Mouse (Mus musculus): ENCODE results near the gene Smox. TPM values are rescaled to one million over a fixed set of nuclear protein-coding genes. Genes with fewer than 3 reads are reported as not detected.

Smox gene
- total and polyA plus RNA-seq, 2 experiments from 2014 or later = 65.6 to 77.6 TPM

DNA sequence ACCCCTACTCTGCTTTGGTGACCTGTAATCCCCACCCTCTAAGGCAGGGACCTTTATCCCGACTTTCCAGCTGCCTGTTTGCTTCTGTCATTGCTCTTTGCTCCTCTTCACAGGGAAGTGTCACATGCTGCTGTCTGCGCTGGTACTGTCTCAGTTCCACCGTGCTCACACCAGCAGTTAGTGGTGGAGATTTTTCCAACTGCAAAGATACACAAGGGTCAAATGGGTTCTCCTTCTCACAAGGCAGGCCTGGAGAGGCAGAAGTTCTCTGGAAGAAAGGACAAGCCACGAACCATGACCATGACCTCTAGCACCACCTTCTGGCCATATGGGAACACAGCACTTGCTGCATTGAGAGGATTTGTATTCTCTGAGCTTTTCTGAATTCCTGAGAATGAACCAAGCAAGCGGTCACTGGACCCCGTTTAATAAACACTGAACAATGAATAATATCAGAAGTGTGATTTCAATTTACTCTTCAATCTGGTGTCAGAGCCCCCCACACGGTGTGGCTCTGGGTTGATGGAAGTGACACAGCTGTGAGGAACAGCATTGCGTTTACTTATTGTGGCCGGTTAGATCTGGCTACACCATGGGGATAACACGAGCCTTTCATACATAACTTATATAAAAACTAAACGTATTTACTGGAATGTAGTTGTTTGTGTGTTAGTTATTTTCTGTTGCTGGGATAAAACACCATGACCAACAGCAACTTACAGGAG is 38.8 kb downstream of the Smox start:
- 0 out of 2 replicates have a peak, but pooled peaks cover 8% of the 10 kb centered on the region for H3K36me3 ChIP-seq (ENCODE audit: insufficient read depth, low read length)
- no peak overlapping the region for H3K27ac ChIP-seq (ENCODE audit: low read depth, low read length)
- ATAC-seq (ENCODE audit: low FRiP score) (peak; percentile 29; the same call in 1 of the 2 replicates), DNase-seq (ENCODE audit: low spot score) (peak; percentile 86)
- no peaks in the 10 kb centered on the region for H3K27me3 ChIP-seq (ENCODE audit: insufficient read depth, low read length)
- H3K4me3 ChIP-seq (ENCODE audit: low read depth, low read length) = no peak overlapping the region
- H3K4me2 ChIP-seq (ENCODE audit: low read depth, low read length, poor library complexity, severe bottlenecking) = no peak overlapping the region
- H3K4me1 ChIP-seq (ENCODE audit: insufficient read depth, low read length) = no peaks in the 10 kb centered on the region
- WGBS = 37% methylated on average over 11 of the region's 11 CpGs
- H3K9ac ChIP-seq (replicated peaks; ENCODE audit: low read length, poor library complexity, severe bottlenecking) = no peak overlapping the region
- TF ChIP-seq CTCF (IDR thresholded peaks at IDR 0.05) = peak; percentile 94
- no peaks in the 10 kb centered on the region for H3K9me3 ChIP-seq (ENCODE audit: low read length)

DNA sequence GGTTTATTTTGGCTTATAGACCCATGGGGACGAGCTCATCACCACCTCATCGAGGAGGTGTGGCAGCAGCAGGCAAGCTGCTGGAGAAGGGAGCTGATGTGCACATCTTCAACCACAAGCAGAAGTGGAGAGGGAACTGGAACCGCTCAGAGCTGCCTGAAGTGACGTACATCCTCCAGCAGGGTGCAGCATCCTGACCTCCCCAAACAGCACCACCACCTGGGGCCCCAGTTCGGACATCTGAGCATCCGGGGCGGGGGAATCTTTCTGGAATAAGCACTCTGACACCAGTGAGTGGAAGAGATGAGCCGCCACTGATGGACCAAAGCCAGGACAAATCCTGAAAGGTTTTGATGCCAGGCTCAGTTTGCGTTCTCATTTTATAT is 39.3 kb downstream of the Smox start:
- 22% methylated on average over 9 of the region's 9 CpGs for WGBS
- ATAC-seq (ENCODE audit: low FRiP score) = peak; percentile 53
- no peak overlapping the region for H3K4me3 ChIP-seq (ENCODE audit: low read depth, low read length)
- no peaks in the 10 kb centered on the region for H3K4me1 ChIP-seq (ENCODE audit: insufficient read depth, low read length)
- peak; percentile 60 for DNase-seq (ENCODE audit: low spot score)
- H3K27me3 ChIP-seq (ENCODE audit: insufficient read depth, low read length) = no peaks in the 10 kb centered on the region
- H3K4me2 ChIP-seq (ENCODE audit: low read depth, low read length, poor library complexity, severe bottlenecking) = no peak overlapping the region
- H3K9me3 ChIP-seq (ENCODE audit: low read length) = no peaks in the 10 kb centered on the region
- H3K36me3 ChIP-seq (ENCODE audit: insufficient read depth, low read length) = 0 out of 2 replicates have a peak, but pooled peaks cover 3% of the 10 kb centered on the region
- H3K27ac ChIP-seq (ENCODE audit: low read depth, low read length) = no peak overlapping the region
- TF ChIP-seq CTCF (IDR thresholded peaks at IDR 0.05) = peak; percentile 68
- no peak overlapping the region for H3K9ac ChIP-seq (replicated peaks; ENCODE audit: low read length, poor library complexity, severe bottlenecking)

DNA sequence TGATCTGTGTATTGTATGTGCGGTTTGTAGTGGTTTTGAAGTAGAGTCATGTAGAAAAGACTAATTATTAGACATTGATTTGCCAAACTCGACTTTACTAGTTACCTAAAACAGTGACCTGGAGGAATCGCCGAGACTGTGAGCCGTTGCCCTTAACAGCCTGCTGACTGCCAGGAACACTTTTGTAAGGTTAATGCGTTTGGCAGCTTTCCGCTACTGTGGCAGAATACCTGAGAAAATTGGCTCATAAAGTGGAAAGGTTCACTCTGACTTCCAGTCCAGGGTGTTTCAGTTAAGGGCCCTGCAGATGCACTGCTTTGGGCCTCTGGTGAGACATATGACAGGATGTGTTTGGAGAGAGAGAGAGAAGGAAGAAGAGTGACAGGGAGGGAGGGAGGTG is 40.0 kb downstream of the Smox start:
- H3K27ac ChIP-seq (ENCODE audit: low read depth, low read length) = no peak overlapping the region
- no peak for TF ChIP-seq CTCF (IDR thresholded peaks at IDR 0.05)
- no peak overlapping the region for H3K9ac ChIP-seq (replicated peaks; ENCODE audit: low read length, poor library complexity, severe bottlenecking)
- DNase-seq (ENCODE audit: low spot score) (no peak), ATAC-seq (ENCODE audit: low FRiP score) (no peak)
- H3K4me2 ChIP-seq (ENCODE audit: low read depth, low read length, poor library complexity, severe bottlenecking) = no peak overlapping the region
- no peaks in the 10 kb centered on the region for H3K36me3 ChIP-seq (ENCODE audit: insufficient read depth, low read length)
- no peaks in the 10 kb centered on the region for H3K4me1 ChIP-seq (ENCODE audit: insufficient read depth, low read length)
- no peaks in the 10 kb centered on the region for H3K27me3 ChIP-seq (ENCODE audit: insufficient read depth, low read length)
- no peaks in the 10 kb centered on the region for H3K9me3 ChIP-seq (ENCODE audit: low read length)
- no peak overlapping the region for H3K4me3 ChIP-seq (ENCODE audit: low read depth, low read length)
- WGBS = 86% methylated on average over 7 of the region's 7 CpGs

DNA sequence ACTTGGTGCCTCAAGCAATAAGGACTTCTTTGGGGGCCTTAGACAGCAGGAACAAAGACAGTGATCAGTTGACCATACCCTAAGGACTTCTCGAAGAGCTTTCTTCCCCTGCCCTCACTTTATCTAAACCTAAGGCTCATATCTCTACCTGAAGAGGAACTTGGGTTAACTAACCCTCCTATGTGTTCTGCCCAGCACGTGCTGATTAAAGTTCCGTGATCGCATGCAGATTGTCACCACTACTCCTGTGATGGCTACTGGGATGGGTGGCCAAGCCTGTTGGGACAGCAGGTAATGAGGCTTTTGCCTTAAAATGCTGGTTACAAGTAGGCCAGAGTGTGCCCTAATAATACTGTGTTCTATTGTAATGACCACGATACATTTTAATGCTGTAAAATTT is 43.9 kb downstream of the Smox start:
- no peaks in the 10 kb centered on the region for H3K36me3 ChIP-seq (ENCODE audit: insufficient read depth, low read length)
- no peaks in the 10 kb centered on the region for H3K4me1 ChIP-seq (ENCODE audit: insufficient read depth, low read length)
- no peak overlapping the region for H3K9ac ChIP-seq (replicated peaks; ENCODE audit: low read length, poor library complexity, severe bottlenecking)
- no peak overlapping the region for H3K4me2 ChIP-seq (ENCODE audit: low read depth, low read length, poor library complexity, severe bottlenecking)
- TF ChIP-seq CTCF (IDR thresholded peaks at IDR 0.05) = no peak
- no peak overlapping the region for H3K4me3 ChIP-seq (ENCODE audit: low read depth, low read length)
- no peaks in the 10 kb centered on the region for H3K27me3 ChIP-seq (ENCODE audit: insufficient read depth, low read length)
- no peak for ATAC-seq (ENCODE audit: low FRiP score)
- H3K27ac ChIP-seq (ENCODE audit: low read depth, low read length) = no peak overlapping the region
- no peaks in the 10 kb centered on the region for H3K9me3 ChIP-seq (ENCODE audit: low read length)
- WGBS = 93% methylated on average over 5 of the region's 5 CpGs
- DNase-seq (ENCODE audit: low spot score) = no peak

DNA sequence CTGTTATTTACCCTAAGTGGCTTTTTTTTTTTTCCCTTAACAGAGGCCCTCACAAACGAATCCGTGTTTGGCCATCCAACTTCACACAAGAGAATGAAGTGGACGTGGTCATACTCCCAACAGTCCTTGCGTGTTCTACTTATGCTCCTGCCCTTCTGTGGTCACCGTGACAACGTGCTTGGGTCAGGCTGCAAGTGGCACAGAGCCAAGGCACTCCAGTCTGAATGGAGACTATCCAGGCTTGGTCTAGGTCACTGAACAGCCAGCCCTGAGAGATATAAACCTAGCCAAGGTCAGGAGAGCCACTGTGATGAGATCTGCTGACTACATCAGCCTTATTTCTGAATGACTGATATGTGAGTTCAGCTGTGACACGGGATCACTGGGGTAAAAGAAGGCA is 47.0 kb downstream of the Smox start:
- DNase-seq (ENCODE audit: low spot score) = peak; percentile 45
- Histone ChIP-seq H3K27ac (ENCODE audit: low read depth, low read length) (no peak overlapping the region), H3K27me3 (ENCODE audit: insufficient read depth, low read length) (no peaks in the 10 kb centered on the region), H3K9ac (replicated peaks; ENCODE audit: low read length, poor library complexity, severe bottlenecking) (no peak overlapping the region), H3K4me2 (ENCODE audit: low read depth, low read length, poor library complexity, severe bottlenecking) (no peak overlapping the region), H3K4me3 (ENCODE audit: low read depth, low read length) (no peak overlapping the region), H3K4me1 (ENCODE audit: insufficient read depth, low read length) (no peaks in the 10 kb centered on the region), H3K36me3 (ENCODE audit: insufficient read depth, low read length) (no peaks in the 10 kb centered on the region), H3K9me3 (ENCODE audit: low read length) (no peaks in the 10 kb centered on the region)
- 61% methylated on average over 7 of the region's 7 CpGs for WGBS
- no peak for TF ChIP-seq CTCF (IDR thresholded peaks at IDR 0.05)
- ATAC-seq (ENCODE audit: low FRiP score) = no peak

DNA sequence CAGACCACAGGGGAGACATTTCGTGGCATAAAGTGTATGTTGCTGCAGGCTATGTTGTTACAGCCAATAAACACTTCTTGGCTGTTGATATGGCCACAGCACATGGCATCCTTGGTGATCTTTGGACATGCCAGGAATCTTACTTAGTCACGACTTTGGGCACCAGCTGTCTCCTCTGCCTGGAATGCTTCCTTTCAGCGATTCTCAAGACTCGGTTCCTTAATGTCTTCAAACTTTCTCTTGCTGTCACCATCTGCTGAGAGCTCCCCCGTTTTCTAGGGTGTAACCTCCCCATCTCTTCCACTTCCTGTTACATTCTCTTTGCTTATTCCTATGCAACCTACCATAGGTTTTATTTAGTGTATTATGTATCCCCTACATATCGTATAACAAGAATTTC is 48.5 kb downstream of the Smox start:
- DNase-seq (ENCODE audit: low spot score) = no peak
- ATAC-seq (ENCODE audit: low FRiP score) = no peak
- Histone ChIP-seq H3K4me2 (ENCODE audit: low read depth, low read length, poor library complexity, severe bottlenecking) (no peak overlapping the region), H3K4me3 (ENCODE audit: low read depth, low read length) (no peak overlapping the region), H3K27me3 (ENCODE audit: insufficient read depth, low read length) (no peaks in the 10 kb centered on the region), H3K4me1 (ENCODE audit: insufficient read depth, low read length) (no peaks in the 10 kb centered on the region), H3K36me3 (ENCODE audit: insufficient read depth, low read length) (no peaks in the 10 kb centered on the region), H3K27ac (ENCODE audit: low read depth, low read length) (no peak overlapping the region), H3K9me3 (ENCODE audit: low read length) (no peaks in the 10 kb centered on the region), H3K9ac (replicated peaks; ENCODE audit: low read length, poor library complexity, severe bottlenecking) (no peak overlapping the region)
- WGBS = 84% methylated on average over 6 of the region's 6 CpGs
- TF ChIP-seq CTCF (IDR thresholded peaks at IDR 0.05) = no peak

All from midbrain, postnatal 0 days (tissue).